Mouse (Mus musculus): ENCODE results near the gene Grin2d. TPM values are rescaled to one million over a fixed set of nuclear protein-coding genes. Genes with fewer than 3 reads are reported as not detected.
"Not testable (repeated sequence)": the region's sequence is repeated elsewhere in the genome, so short reads cannot be mapped to it uniquely, and the experiment has no call there.

The Grin2d gene
- total RNA-seq (2014; rRNA removed), result 37.8 and 44.9 TPM in 2 replicates
- 4.1 and 4.4 TPM in 2 replicates for polyA plus RNA-seq (2015; fragmentation: Nextera tagmentation; extraction: Ambion mirVana)

GRCm38 (mm10) chr7:45878278-45878677 is at the start of gene Grin2d:
Grin2d (minus strand) TSS chr7:45878378.
- not testable (repeated sequence) for H3K9ac ChIP-seq (replicated peaks; ENCODE audit: low read length); H3K27ac ChIP-seq; DNase-seq (ENCODE audit: low spot score); ATAC-seq; H3K4me2 ChIP-seq (ENCODE audit: low read depth, low read length); H3K4me1 ChIP-seq (ENCODE audit: insufficient read depth, low read length); H3K9me3 ChIP-seq (ENCODE audit: low read length); H3K4me3 ChIP-seq (ENCODE audit: low read length); H3K27me3 ChIP-seq (ENCODE audit: insufficient read depth, low read length)
- peaks cover 53% of the 10 kb centered on the region for H3K36me3 ChIP-seq (ENCODE audit: insufficient read depth, low read length)
- WGBS, result 94% methylated on average over 1 of the region's 1 CpGs

GRCm38 (mm10) chr7:45924429-45924816 is 46.2 kb upstream of the Grin2d start:
- H3K4me3 ChIP-seq (ENCODE audit: low read length), result peak overlapping the region; percentile 45
- H3K4me2 ChIP-seq (ENCODE audit: low read depth, low read length), result peak overlapping the region; percentile 74
- WGBS, result 17% methylated on average over 14 of the region's 14 CpGs
- DNase-seq (ENCODE audit: low spot score) (no peak), ATAC-seq (no peak)
- peaks cover 5% of the 10 kb centered on the region; the same call in 1 of the 2 replicates for H3K4me1 ChIP-seq (ENCODE audit: insufficient read depth, low read length)
- peak overlapping the region; percentile 4; the same call in 1 of the 2 replicates for H3K27ac ChIP-seq
- peak; percentile 45 for TF ChIP-seq CTCF (IDR thresholded peaks at IDR 0.05; ENCODE audit: low read depth)
- 0 out of 2 replicates have a peak, but pooled peaks cover 3% of the 10 kb centered on the region for H3K27me3 ChIP-seq (ENCODE audit: insufficient read depth, low read length)
- H3K36me3 ChIP-seq (ENCODE audit: insufficient read depth, low read length), result no peaks in the 10 kb centered on the region
- H3K9me3 ChIP-seq (ENCODE audit: low read length), result 0 out of 2 replicates have a peak, but pooled peaks cover 2% of the 10 kb centered on the region
- H3K9ac ChIP-seq (replicated peaks; ENCODE audit: low read length), result no peak overlapping the region

DNA sequence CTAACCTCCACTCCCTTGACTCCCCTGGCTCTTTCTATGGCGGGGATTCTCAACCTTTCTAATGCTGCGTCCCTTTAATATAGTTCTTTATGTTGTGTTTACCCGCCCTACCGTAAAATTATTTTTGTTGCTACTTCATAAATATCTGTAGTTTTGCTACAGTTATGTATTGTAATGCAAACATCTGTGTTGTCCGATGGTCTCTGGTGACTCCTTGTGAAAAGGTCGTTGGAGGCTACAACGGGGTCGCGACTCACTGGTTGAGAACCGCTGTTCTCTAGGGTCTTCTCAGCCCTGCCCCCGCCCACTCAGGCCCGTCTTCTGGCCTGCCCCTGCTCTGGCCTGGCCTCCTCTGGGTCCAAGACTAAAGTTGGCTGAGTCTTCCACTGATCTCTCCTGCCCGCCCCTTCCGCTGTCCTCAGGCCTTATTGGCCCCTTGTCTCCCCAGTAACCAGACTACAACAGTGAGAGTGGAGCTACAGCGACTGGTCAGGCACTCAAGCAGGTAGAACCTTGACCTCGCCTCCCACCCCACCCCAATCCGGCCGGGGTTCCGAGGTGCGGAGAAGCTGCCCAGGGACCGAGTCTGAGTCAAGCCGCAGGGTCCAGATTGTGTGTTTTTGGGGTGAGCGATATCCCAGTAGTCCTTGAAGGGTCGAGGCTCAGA is 45.7 kb upstream of the Grin2d start, which contains the start of gene Ccdc114:
Gene Ccdc114 (plus strand): TSS at position 311 of the 667 bp plus-strand sequence.
- peak; percentile 76 for ATAC-seq
- Histone ChIP-seq H3K27me3 (ENCODE audit: insufficient read depth, low read length) (0 out of 2 replicates have a peak, but pooled peaks cover 3% of the 10 kb centered on the region), H3K36me3 (ENCODE audit: insufficient read depth, low read length) (no peaks in the 10 kb centered on the region), H3K27ac (peak within 1 kb of the TSS; percentile 87), H3K9me3 (ENCODE audit: low read length) (0 out of 2 replicates have a peak, but pooled peaks cover 2% of the 10 kb centered on the region), H3K4me3 (ENCODE audit: low read length) (peak within 1 kb of the TSS; percentile 45), H3K4me2 (ENCODE audit: low read depth, low read length) (peak within 1 kb of the TSS; percentile 74), H3K9ac (replicated peaks; ENCODE audit: low read length) (peak within 1 kb of the TSS; percentile 53), H3K4me1 (ENCODE audit: insufficient read depth, low read length) (peaks cover 5% of the 10 kb centered on the region; the same call in 1 of the 2 replicates)
- 4% methylated on average over 24 of the region's 24 CpGs for WGBS
- peak; percentile 62 for DNase-seq (ENCODE audit: low spot score)
- TF ChIP-seq CTCF (IDR thresholded peaks at IDR 0.05; ENCODE audit: low read depth), result no peak

DNA sequence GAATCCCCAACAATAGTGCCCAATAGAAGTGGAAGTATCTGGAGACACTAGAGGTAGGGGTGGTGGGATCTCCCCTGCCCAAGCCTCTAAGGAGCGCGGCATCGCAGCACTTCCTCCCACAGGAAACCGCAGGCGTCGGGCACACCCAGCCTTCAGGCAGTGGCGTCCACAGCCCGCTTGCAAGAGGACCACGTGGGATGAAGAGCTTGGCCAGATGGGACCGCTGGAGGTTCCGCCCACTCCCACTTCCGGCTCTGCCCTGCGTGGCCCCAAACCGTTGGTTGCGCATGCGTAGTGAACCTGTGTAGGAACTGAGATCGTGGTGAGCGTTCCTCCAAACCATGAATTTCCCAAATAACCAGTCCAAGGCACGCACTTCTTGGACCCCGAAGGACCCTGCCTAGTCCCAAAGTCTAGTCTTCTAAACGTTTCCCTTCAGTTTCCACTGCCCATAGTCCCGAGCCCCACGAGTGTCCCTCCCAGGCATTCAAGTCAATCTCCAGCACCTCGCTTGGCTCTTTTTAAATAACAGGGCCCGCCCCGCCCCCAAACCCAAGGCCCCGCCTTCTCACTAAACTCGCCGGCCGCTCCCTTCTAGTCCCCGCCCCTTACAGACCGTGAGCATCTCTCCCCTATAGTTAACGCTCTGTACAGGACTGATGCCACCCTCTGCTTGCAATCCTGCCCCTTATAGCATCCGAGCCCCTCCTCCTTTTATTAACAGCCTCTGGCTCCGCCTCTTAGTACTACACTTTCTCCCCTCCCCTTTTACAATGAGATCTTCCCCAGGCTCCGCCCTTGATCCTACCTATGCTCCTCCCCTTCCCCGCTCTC is 45.0 kb upstream of the Grin2d start:
- no peak for TF ChIP-seq CTCF (IDR thresholded peaks at IDR 0.05; ENCODE audit: low read depth)
- no peaks in the 10 kb centered on the region for H3K36me3 ChIP-seq (ENCODE audit: insufficient read depth, low read length)
- ATAC-seq (peak; percentile 89), DNase-seq (ENCODE audit: low spot score) (peak; percentile 98)
- peak overlapping the region; percentile 87 for H3K27ac ChIP-seq
- under 1% methylated on average over 37 of the region's 37 CpGs for WGBS
- H3K9me3 ChIP-seq (ENCODE audit: low read length), result 0 out of 2 replicates have a peak, but pooled peaks cover 2% of the 10 kb centered on the region
- peaks cover 5% of the 10 kb centered on the region; the same call in 1 of the 2 replicates for H3K4me1 ChIP-seq (ENCODE audit: insufficient read depth, low read length)
- H3K9ac ChIP-seq (replicated peaks; ENCODE audit: low read length), result peak overlapping the region; percentile 53
- H3K4me3 ChIP-seq (ENCODE audit: low read length), result peak overlapping the region; percentile 45
- H3K4me2 ChIP-seq (ENCODE audit: low read depth, low read length), result peak overlapping the region; percentile 74
- H3K27me3 ChIP-seq (ENCODE audit: insufficient read depth, low read length), result 0 out of 2 replicates have a peak, but pooled peaks cover 2% of the 10 kb centered on the region

GRCm38 (mm10) chr7:45921950-45922600 is 43.9 kb upstream of the Grin2d start:
- WGBS, result 84% methylated on average over 12 of the region's 12 CpGs
- H3K27me3 ChIP-seq (ENCODE audit: insufficient read depth, low read length), result no peaks in the 10 kb centered on the region
- ATAC-seq, result no peak
- H3K4me3 ChIP-seq (ENCODE audit: low read length), result no peak overlapping the region
- no peak for DNase-seq (ENCODE audit: low spot score)
- no peaks in the 10 kb centered on the region for H3K36me3 ChIP-seq (ENCODE audit: insufficient read depth, low read length)
- TF ChIP-seq CTCF (IDR thresholded peaks at IDR 0.05; ENCODE audit: low read depth), result no peak
- H3K4me2 ChIP-seq (ENCODE audit: low read depth, low read length), result no peak overlapping the region; the same call in 1 of the 2 replicates
- no peaks in the 10 kb centered on the region for H3K9me3 ChIP-seq (ENCODE audit: low read length)
- H3K9ac ChIP-seq (replicated peaks; ENCODE audit: low read length), result no peak overlapping the region
- H3K4me1 ChIP-seq (ENCODE audit: insufficient read depth, low read length), result peaks cover 11% of the 10 kb centered on the region
- peak overlapping the region; percentile 87; the same call in 1 of the 2 replicates for H3K27ac ChIP-seq

DNA sequence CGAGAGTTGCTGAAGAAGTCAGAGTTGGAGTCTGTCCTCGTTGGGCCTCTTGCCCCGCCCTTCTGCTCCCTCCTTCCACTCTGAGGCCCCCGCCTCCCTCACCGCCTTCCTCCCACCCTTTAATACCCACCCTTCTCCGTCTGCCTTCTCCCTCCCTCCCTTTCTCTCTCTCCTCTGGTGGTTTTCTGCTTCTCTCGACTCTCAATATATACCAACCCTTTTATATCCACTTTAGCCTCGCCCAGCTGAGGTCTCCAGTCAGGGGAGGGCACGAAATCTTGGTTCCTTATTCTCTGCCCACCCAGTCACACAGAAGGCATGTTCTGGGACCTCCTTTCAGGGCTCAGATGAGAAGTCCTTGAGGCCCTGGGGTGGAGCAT is 43.1 kb upstream of the Grin2d start, which contains the start of gene Emp3:
Gene Emp3 (minus strand): TSS at position 163 of the 380 bp plus-strand sequence.
- DNase-seq (ENCODE audit: low spot score) (no peak), ATAC-seq (no peak)
- 48% methylated on average over 9 of the region's 9 CpGs for WGBS
- Histone ChIP-seq H3K9ac (replicated peaks; ENCODE audit: low read length) (no peak within 1 kb of the TSS), H3K4me3 (ENCODE audit: low read length) (peak within 1 kb of the TSS; percentile 7; the same call in 1 of the 2 replicates), H3K4me1 (ENCODE audit: insufficient read depth, low read length) (peaks cover 17% of the 10 kb centered on the region), H3K27me3 (ENCODE audit: insufficient read depth, low read length) (no peaks in the 10 kb centered on the region), H3K9me3 (ENCODE audit: low read length) (no peaks in the 10 kb centered on the region), H3K36me3 (ENCODE audit: insufficient read depth, low read length) (no peaks in the 10 kb centered on the region), H3K4me2 (ENCODE audit: low read depth, low read length) (peak within 1 kb of the TSS; percentile 28; the same call in 1 of the 2 replicates), H3K27ac (no peak within 1 kb of the TSS; the same call in 1 of the 2 replicates)
- TF ChIP-seq CTCF (IDR thresholded peaks at IDR 0.05; ENCODE audit: low read depth), result no peak

All from hindbrain, postnatal 0 days (tissue).